Mouse (Mus musculus) midbrain, embryonic 13.5 days (tissue): ENCODE data around the gene Otc. TPM values are rescaled to one million over a fixed set of nuclear protein-coding genes. Genes with fewer than 3 reads are reported as not detected.

Experiments used
- ATAC-seq: fragments of 200-750 bp; cut with Nextera tagmentation; 2 replicates; pipeline ENCODE4 v1.8.0; 2017; ENCODE audit warnings: mild to moderate bottlenecking, moderate TSS enrichment, moderate library complexity
- H3K27ac ChIP-seq: fragments of 300-500 bp; sonication (generic); 2 replicates; pipeline ENCODE4 v1.5.1; 2015; ENCODE audit warnings: inconsistent platforms, mild to moderate bottlenecking, moderate library complexity
- H3K27me3 ChIP-seq: fragments of 300-500 bp; sonication (generic); 2 replicates; pipeline ENCODE4 v1.6.1; 2015; ENCODE audit warnings: mild to moderate bottlenecking, inconsistent platforms
- H3K36me3 ChIP-seq: fragments of 300-500 bp; sonication (generic); 2 replicates; pipeline ENCODE4 v1.6.1; 2015; ENCODE audit warnings: mild to moderate bottlenecking, inconsistent platforms
- H3K4me1 ChIP-seq: fragments of 300-500 bp; sonication (generic); replicated peaks from 2 replicates; pipeline ENCODE4 v1.6.1; 2015; ENCODE audit warnings: inconsistent platforms
- H3K4me2 ChIP-seq: fragments of 300-500 bp; sonication (generic); replicated peaks from 2 replicates; pipeline ENCODE4 v1.6.1; 2015; ENCODE audit warnings: moderate library complexity, mild to moderate bottlenecking, inconsistent platforms
- H3K4me3 ChIP-seq: fragments of 300-500 bp; sonication (generic); replicated peaks from 2 replicates; pipeline ENCODE4 v1.5.1; 2015; ENCODE audit warnings: mild to moderate bottlenecking, inconsistent platforms
- H3K9ac ChIP-seq: fragments of 300-500 bp; sonication (generic); replicated peaks from 2 replicates; pipeline ENCODE4 v1.6.1; 2015; ENCODE audit warnings: mild to moderate bottlenecking, inconsistent platforms
- H3K9me3 ChIP-seq: fragments of 300-500 bp; sonication (generic); 2 replicates; pipeline ENCODE4 v1.6.1; 2016; ENCODE audit warnings: mild to moderate bottlenecking, inconsistent platforms
- WGBS: fragments of 180-500 bp; shearing (Covaris S2); methylation state at CpG from one replicate; pipeline ENCODE4 v1.1.7; 2015; 5-methylcytosine and 5-hydroxymethylcytosine counted together
- polyA plus RNA-seq: library from polyadenylated mRNA; unstranded; fragments of >200 nt; fragmentation: Nextera tagmentation; extraction: Ambion mirVana; gene quantifications from 2 replicates; pipeline ENCODE4 v1.2.1, GENCODE M21; 2015

Gene Otc
- not detected in 2 replicates for polyA plus RNA-seq

DNA sequence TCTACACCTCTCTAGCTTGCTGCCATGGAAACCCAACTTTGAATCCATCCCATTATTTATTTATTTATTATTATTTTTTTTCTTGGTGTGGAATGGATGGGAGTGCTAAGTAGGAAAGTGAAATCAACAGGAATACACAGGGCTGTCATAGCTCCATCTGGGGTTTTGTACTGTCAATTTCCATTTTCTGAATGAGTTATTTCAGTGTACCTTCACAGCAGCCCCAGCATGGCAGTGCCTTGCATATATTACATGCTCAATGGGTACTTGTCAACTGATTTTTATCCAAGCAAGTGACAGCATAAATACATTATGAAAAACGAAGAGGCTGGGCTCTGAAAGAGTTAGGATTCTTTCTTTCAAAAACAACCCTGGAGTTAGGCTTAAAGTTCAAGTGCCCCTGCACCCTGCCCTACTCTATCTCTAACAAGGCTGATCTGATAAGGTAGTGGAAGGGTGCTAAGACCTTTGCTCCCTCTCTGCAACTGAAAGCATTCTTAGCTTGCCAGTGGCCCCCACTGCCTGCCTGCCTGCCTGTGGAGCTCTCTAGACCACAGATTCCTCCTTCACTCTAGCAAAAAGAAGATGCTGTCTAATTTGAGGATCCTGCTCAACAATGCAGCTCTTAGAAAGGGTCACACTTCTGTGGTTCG is at the start of gene Otc:
TSS of gene Otc (plus strand) at position 454 of the 653 bp plus-strand sequence.
- H3K36me3 ChIP-seq: no peaks in the 10 kb centered on the region
- no peak within 1 kb of the TSS for H3K27ac ChIP-seq
- no peak for ATAC-seq
- H3K4me1 ChIP-seq: no peaks in the 10 kb centered on the region
- no peaks in the 10 kb centered on the region for H3K27me3 ChIP-seq
- H3K9me3 ChIP-seq: no peaks in the 10 kb centered on the region
- no peak within 1 kb of the TSS for H3K4me2 ChIP-seq
- H3K4me3 ChIP-seq: no peak within 1 kb of the TSS
- no peak within 1 kb of the TSS for H3K9ac ChIP-seq
- WGBS: 48% methylated on average over 2 of the region's 2 CpGs

DNA sequence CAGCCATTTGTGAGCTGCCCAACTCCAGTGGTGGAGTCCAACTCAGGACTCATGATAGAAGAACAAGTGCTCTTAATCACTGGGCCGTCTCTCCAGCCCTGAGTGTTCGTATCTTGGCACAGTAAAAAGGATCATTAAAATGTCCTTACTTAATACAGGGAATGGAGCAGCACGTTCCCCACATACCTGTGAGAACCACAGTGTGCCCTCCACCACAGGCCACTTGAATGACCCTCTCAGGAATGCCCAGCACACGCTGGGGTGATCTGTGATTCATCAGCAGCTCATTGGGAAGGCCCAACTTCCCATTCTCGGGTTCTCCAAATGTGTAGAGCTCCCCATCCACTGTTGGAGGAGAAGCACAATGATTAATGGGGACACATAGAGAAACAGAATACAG is 46.2 kb upstream of the Otc start:
- no peak overlapping the region for H3K27ac ChIP-seq
- 79% methylated on average over 5 of the region's 5 CpGs for WGBS
- no peak overlapping the region for H3K4me2 ChIP-seq
- no peak overlapping the region for H3K9ac ChIP-seq
- H3K9me3 ChIP-seq: no peaks in the 10 kb centered on the region
- H3K4me1 ChIP-seq: no peaks in the 10 kb centered on the region
- no peak overlapping the region for H3K4me3 ChIP-seq
- no peak for ATAC-seq
- H3K36me3 ChIP-seq: peaks cover 19% of the 10 kb centered on the region; the same call in 1 of the 2 replicates
- no peaks in the 10 kb centered on the region for H3K27me3 ChIP-seq

DNA sequence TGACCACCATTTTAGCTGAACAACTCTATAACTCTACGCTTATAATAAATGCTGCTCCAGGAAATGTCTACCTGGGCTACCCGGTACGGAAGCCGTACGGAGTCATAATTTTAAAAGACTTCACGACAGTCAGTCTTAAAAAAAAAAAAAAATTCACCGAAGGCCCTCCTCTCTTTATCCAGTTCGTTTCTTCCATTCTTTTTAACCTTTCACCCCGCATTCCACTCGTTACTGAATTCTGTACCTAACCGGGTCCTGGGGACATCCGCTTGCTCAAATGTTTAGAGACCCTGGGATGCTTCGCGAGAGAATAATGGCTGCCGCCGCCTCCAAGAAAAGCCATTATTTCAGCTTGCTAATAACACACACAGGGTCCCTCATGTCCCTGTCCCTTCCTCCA is 36.1 kb upstream of the Otc start:
- 32% methylated on average over 16 of the region's 16 CpGs for WGBS
- H3K36me3 ChIP-seq: no peaks in the 10 kb centered on the region
- H3K9ac ChIP-seq: peak overlapping the region; percentile 62
- peaks cover 7% of the 10 kb centered on the region for H3K4me1 ChIP-seq
- peak overlapping the region; percentile 81 for H3K27ac ChIP-seq
- peak overlapping the region; percentile 60 for H3K4me2 ChIP-seq
- no peaks in the 10 kb centered on the region for H3K27me3 ChIP-seq
- H3K4me3 ChIP-seq: peak overlapping the region; percentile 52
- no peaks in the 10 kb centered on the region for H3K9me3 ChIP-seq
- ATAC-seq: peak; percentile 68

DNA sequence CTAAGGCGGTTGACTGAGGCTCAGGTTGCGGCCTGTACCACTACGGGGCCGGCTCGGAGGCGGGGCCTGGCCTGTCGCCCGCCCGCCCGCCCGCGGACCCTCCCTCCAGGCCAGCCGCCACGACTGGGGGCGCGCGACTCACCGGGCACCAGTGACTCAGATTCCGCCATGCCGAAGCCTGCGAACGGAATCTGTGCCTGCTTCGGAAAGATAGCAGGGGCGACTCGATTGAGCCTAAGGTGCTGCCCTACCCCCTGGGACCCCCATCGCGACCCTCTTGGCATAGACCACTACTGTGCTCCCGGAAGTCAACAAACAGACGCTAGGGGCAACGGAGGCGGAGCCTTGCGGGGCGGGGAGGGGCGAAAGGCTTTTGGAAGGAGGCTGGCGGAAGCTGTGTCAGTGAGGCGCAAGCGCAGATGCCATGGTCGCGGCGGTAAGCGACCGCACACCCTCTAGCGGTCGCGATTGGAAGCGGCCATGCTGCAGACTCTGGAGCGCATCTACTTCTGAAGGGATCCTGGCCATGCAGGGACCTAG is 35.6 kb upstream of the Otc start, which contains the start of gene Rpgr:
TSS of gene Rpgr (minus strand) at position 511 of the 540 bp plus-strand sequence.
- 17% methylated on average over 45 of the region's 47 CpGs for WGBS

DNA sequence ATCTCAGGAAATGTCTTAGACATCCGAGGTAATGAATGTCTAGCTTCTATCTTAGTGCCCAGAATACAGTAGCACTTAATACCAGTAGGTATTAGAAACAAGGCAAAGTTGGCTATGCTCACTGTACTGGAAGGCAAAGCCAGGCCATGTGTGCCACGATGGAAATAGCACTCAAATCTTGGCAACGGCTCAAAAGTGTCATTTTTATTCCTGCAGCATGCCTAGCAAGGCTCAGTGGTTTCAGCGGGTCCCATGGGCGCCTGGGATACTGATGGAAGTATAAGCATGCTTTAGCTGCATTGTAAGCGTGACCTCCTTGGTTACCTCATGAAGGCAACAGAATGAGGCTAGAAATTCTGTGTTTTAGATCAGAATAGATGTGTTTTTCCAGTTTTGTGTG is 32.8 kb upstream of the Otc start:
- Histone ChIP-seq H3K4me2 (no peak overlapping the region), H3K27me3 (no peaks in the 10 kb centered on the region), H3K4me1 (peaks cover 7% of the 10 kb centered on the region), H3K4me3 (no peak overlapping the region), H3K9me3 (no peaks in the 10 kb centered on the region), H3K27ac (no peak overlapping the region), H3K9ac (no peak overlapping the region), H3K36me3 (no peaks in the 10 kb centered on the region)
- ATAC-seq: no peak
- WGBS: 69% methylated on average over 6 of the region's 6 CpGs

More for the DNA sequence above, 35.6 kb upstream of the Otc start, which contains the start of gene Rpgr:
- peak; percentile 99 for ATAC-seq
- Histone ChIP-seq H3K4me2 (peak within 1 kb of the TSS; percentile 60), H3K9ac (peak within 1 kb of the TSS; percentile 62), H3K27ac (peak within 1 kb of the TSS; percentile 81), H3K4me3 (peak within 1 kb of the TSS; percentile 52), H3K9me3 (no peaks in the 10 kb centered on the region), H3K36me3 (no peaks in the 10 kb centered on the region), H3K27me3 (no peaks in the 10 kb centered on the region), H3K4me1 (peaks cover 7% of the 10 kb centered on the region)

DNA sequence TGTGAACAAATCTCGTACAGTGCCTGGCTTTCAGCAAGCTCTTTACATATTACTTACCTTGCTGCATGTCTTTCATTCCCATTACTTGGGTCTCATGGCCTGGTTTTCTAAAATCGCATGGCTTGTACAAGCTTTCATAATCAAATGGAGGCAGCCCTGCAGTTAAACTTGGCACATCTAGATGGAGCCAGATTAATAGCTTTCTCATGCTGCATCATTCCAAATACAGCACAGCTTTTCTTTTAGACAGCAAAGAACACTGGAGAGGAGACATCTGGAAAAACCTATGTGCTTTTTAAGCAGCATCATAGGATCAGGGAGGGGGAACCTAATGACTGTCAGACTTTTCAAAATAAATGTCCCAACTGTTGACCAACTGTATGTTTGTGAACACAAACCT is 19.1 kb upstream of the Otc start:
- no peak for ATAC-seq
- H3K9ac ChIP-seq: no peak overlapping the region
- H3K9me3 ChIP-seq: no peaks in the 10 kb centered on the region
- H3K4me1 ChIP-seq: no peaks in the 10 kb centered on the region
- H3K27me3 ChIP-seq: no peaks in the 10 kb centered on the region
- no peak overlapping the region for H3K4me3 ChIP-seq
- no peak overlapping the region for H3K27ac ChIP-seq
- no peaks in the 10 kb centered on the region for H3K36me3 ChIP-seq
- WGBS: 77% methylated on average over 2 of the region's 2 CpGs
- no peak overlapping the region for H3K4me2 ChIP-seq

DNA sequence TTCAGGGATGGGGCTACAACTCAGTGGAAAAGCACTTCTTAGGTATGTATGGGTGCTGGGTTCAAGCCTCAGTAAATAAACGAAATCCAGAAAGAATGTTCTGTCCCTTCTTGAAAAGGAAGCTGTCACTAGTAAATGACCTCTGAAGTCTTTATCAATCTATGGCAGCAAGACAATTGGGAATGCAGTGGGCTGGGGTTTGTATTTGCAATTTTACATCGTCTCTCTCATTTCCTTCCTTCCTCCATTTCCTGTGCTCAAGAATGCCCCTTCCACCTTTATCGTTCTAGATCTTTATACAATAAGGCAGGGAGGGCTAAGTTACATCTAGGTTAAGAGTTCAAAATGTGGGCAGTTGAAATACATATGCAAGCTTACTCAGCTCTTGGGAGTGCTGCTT is 17.5 kb upstream of the Otc start:
- ATAC-seq: no peak
- H3K9ac ChIP-seq: no peak overlapping the region

DNA sequence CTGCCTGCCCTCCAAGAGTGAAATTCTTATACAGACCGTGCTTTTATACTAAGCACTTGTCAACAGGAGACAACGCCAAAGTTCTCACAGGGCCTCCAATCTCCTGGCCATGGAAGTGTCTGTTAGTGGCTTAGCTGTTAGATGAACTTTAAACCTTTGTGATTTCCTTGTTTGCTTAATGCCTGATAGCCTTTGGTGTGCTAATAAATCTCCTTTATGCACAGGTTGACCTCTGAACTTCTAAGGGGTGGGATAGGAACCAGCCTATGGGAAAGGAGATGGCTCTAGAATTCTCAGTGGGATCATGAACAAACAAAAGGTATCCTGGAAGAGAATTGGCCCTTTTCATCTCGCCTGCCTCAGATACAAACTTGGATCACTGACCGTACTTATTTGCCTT is 12.6 kb upstream of the Otc start:
- Histone ChIP-seq H3K36me3 (no peaks in the 10 kb centered on the region), H3K27ac (no peak overlapping the region), H3K9me3 (no peaks in the 10 kb centered on the region), H3K4me2 (no peak overlapping the region), H3K4me3 (no peak overlapping the region), H3K4me1 (no peaks in the 10 kb centered on the region), H3K27me3 (no peaks in the 10 kb centered on the region), H3K9ac (no peak overlapping the region)
- 38% methylated on average over 4 of the region's 4 CpGs for WGBS
- ATAC-seq: no peak

More for the DNA sequence above, 17.5 kb upstream of the Otc start:
- H3K27me3 ChIP-seq: no peaks in the 10 kb centered on the region
- no peak overlapping the region for H3K4me2 ChIP-seq
- WGBS: 75% methylated on average over 3 of the region's 3 CpGs
- H3K4me3 ChIP-seq: no peak overlapping the region
- H3K27ac ChIP-seq: no peak overlapping the region
- no peaks in the 10 kb centered on the region for H3K36me3 ChIP-seq
- H3K4me1 ChIP-seq: no peaks in the 10 kb centered on the region
- no peaks in the 10 kb centered on the region for H3K9me3 ChIP-seq

DNA sequence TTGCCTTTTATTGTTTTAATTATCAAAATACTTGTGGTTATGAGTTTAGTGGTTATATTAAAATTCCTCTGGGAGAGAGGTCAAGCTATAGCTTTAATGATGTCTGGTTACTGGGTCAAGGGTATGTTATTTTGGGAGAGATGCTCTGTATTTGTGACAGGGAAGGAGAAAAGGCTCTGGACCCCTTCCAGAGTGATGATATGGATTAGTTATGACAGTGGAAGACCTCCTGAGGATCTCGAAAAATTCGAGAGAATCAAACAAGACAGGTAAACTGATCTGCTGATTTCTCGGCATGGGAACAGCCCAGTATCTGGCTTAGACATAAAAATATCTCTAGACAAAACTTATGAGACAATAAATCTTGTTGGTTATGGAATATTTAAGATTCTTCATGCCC is 8.2 kb upstream of the Otc start:
- no peaks in the 10 kb centered on the region for H3K36me3 ChIP-seq
- H3K4me1 ChIP-seq: no peaks in the 10 kb centered on the region
- H3K4me2 ChIP-seq: no peak overlapping the region
- no peak overlapping the region for H3K4me3 ChIP-seq
- H3K9ac ChIP-seq: no peak overlapping the region
- no peaks in the 10 kb centered on the region for H3K9me3 ChIP-seq
- no peaks in the 10 kb centered on the region for H3K27me3 ChIP-seq
- no peak for ATAC-seq
- H3K27ac ChIP-seq: no peak overlapping the region
- 76% methylated on average over 3 of the region's 3 CpGs for WGBS

DNA sequence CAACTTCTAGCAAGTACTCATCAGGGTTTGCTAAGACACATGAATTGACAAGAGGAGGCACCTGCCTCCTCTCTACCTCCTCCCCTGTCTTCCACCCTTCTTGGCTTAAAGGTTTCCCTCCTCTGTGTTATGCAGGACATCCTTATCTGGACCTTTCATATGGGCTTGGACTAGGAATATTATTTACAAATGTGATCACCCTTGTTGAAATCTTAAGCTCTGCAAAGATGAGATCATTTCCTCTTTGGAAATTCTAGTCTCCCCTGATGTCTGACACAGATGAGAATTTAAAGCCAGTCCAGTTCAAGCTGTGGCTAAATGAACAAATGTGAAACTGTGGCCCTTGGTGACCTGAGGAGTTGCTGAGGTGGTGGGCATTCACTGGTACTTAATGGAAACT is 748 bp upstream of the Otc start:
- no peaks in the 10 kb centered on the region for H3K27me3 ChIP-seq
- H3K9me3 ChIP-seq: no peaks in the 10 kb centered on the region
- no peak overlapping the region for H3K27ac ChIP-seq
- H3K36me3 ChIP-seq: no peaks in the 10 kb centered on the region
- H3K9ac ChIP-seq: no peak overlapping the region
- no peak overlapping the region for H3K4me3 ChIP-seq
- H3K4me2 ChIP-seq: no peak overlapping the region
- no peaks in the 10 kb centered on the region for H3K4me1 ChIP-seq
- no peak for ATAC-seq

DNA sequence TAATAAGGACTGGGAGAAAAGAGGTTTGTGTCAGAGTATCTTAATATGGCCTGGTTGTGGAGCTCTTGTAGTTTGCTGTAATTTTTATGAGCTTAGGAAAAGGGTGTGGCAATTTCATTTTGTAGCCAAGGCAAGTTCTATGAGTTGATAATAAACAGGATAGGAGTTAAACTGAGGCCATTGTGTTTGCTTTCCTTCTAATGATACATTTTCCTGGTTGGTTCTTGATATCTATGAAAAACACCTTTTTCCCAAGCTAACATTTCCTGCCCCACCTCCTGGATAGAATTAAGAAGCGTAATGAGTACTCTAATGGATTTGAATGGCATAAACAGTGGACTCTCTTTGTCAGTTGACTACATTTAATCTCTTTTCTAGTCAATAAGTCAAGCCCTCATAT is 5.7 kb downstream of the Otc start:
- WGBS: 84% methylated on average over 1 of the region's 1 CpGs
- H3K36me3 ChIP-seq: no peaks in the 10 kb centered on the region
- no peak for ATAC-seq

DNA sequence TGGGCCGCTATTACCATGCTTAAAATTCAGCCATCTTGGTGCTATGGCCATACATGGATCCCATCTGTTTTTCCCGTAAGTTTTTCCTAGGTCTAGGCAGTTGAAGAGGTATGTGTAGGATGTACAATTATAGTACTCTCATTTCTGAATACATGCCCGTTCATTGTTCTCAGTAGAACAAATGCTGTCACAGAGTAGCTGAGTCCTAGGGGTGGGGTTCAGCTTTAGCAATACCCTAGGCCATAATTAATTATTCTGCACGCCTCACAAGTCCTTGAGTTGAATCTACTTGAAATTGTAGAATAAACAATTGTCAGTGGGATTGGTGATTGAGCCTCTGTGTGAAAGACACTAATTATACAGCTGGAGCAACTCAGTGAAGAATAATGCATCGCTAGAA is 6.2 kb downstream of the Otc start:
- Histone ChIP-seq H3K4me3 (no peak overlapping the region), H3K9me3 (no peaks in the 10 kb centered on the region), H3K9ac (no peak overlapping the region), H3K4me2 (no peak overlapping the region), H3K36me3 (no peaks in the 10 kb centered on the region), H3K4me1 (no peaks in the 10 kb centered on the region), H3K27ac (no peak overlapping the region), H3K27me3 (no peaks in the 10 kb centered on the region)
- 70% methylated on average over 5 of the region's 5 CpGs for WGBS
- no peak for ATAC-seq

More for the DNA sequence above, 5.7 kb downstream of the Otc start:
- Histone ChIP-seq H3K4me3 (no peak overlapping the region), H3K4me1 (no peaks in the 10 kb centered on the region), H3K27me3 (no peaks in the 10 kb centered on the region), H3K27ac (no peak overlapping the region), H3K9me3 (no peaks in the 10 kb centered on the region), H3K4me2 (no peak overlapping the region), H3K9ac (no peak overlapping the region)

DNA sequence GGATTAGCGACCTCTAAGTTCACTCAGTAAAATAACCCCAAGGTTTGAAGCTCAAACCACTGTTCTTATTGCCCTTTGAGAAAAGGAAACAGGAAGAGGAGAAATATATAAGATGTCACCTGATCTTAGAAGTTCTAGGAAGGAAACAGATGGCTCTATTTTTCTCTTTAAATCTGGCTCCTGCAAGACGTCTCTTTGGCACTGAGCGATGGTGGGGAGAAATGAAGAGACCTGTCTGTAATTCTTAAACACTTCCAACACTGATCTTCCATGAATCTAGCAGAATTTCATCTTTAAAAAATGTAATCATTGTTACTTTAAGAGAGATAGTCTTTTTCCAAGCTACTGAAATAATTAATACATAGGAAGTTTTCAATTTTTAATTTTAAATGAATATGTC is 16.2 kb downstream of the Otc start:
- WGBS: 85% methylated on average over 3 of the region's 3 CpGs

More for the DNA sequence above, 16.2 kb downstream of the Otc start:
- Histone ChIP-seq H3K4me3 (no peak overlapping the region), H3K4me2 (no peak overlapping the region), H3K9me3 (no peaks in the 10 kb centered on the region), H3K4me1 (no peaks in the 10 kb centered on the region), H3K9ac (no peak overlapping the region), H3K27ac (no peak overlapping the region), H3K36me3 (no peaks in the 10 kb centered on the region), H3K27me3 (no peaks in the 10 kb centered on the region)
- ATAC-seq: no peak
